Mouse (Mus musculus) myocyte (in vitro differentiated cells): ENCODE measurements around the gene Fads1. TPM values are rescaled to one million over a fixed set of nuclear protein-coding genes. Genes with fewer than 3 reads are reported as not detected.
A peak's percentile ranks its signal among the peaks of the same experiment; 100 is the strongest.

Experiments
- H3K27me3 ChIP-seq: one replicate; pipeline ENCODE4 v1.6.1; 2011; ENCODE audit not compliant: control insufficient read depth, insufficient read depth, insufficient read length
- H3K36me3 ChIP-seq: one replicate; pipeline ENCODE4 v1.6.1; 2011; ENCODE audit not compliant: control insufficient read depth, insufficient read depth
- H3K4me2 ChIP-seq: one replicate; pipeline ENCODE4 v1.6.1; 2011; ENCODE audit warnings: low read depth, control low read depth
- H3K4me3 ChIP-seq: one replicate; pipeline ENCODE4 v1.5.1; 2011; ENCODE audit warnings: mild to moderate bottlenecking, control low read depth, moderate library complexity
- H3K79me2 ChIP-seq: one replicate; pipeline ENCODE4 v1.6.1; 2011; ENCODE audit not compliant: control insufficient read depth, insufficient read depth
- H3ac ChIP-seq: one replicate; pipeline ENCODE4 v1.6.1; 2011; ENCODE audit not compliant: control insufficient read depth, insufficient read length
- CEBPB ChIP-seq: IDR thresholded peaks from 2 replicates; pipeline ENCODE4 v1.6.1; 2011; ENCODE audit warnings: mild to moderate bottlenecking, moderate library complexity; ENCODE audit not compliant: poor library complexity, insufficient read depth, severe bottlenecking
- E2F4 ChIP-seq: IDR thresholded peaks from one replicate; pipeline ENCODE4 v1.6.1; 2011; ENCODE audit warnings: mild to moderate bottlenecking, control low read depth, moderate library complexity; ENCODE audit not compliant: insufficient read depth
- MAX ChIP-seq: IDR thresholded peaks from one replicate; pipeline ENCODE4 v1.6.1; 2011; ENCODE audit warnings: low read depth, mild to moderate bottlenecking, control low read depth
- MYOD1 ChIP-seq, 3 experiments: IDR thresholded peaks; one replicate each; pipeline ENCODE4 v1.6.1; 2011; ENCODE audit warnings: control low read depth in 2 of 3, low read depth in 2 of 3, mild to moderate bottlenecking in 2 of 3, moderate library complexity in 1 of 3; ENCODE audit not compliant: insufficient read length in 2 of 3, control insufficient read depth in 1 of 3
- MYOG ChIP-seq, 3 experiments: IDR thresholded peaks; one replicate each; pipeline ENCODE4 v1.6.1; 2011; ENCODE audit warnings: control low read depth in 2 of 3, low read depth in 2 of 3, mild to moderate bottlenecking in 2 of 3; ENCODE audit not compliant: insufficient read length in 2 of 3, control insufficient read depth in 1 of 3, insufficient read depth in 1 of 3
- POLR2A ChIP-seq: IDR thresholded peaks from one replicate; pipeline ENCODE4 v1.6.1; 2011; ENCODE audit warnings: low read depth, mild to moderate bottlenecking, control low read depth, moderate library complexity; ENCODE audit not compliant: insufficient read length
- POLR2AphosphoS2 ChIP-seq: IDR thresholded peaks from one replicate; pipeline ENCODE4 v1.6.1; 2011; ENCODE audit warnings: low read depth, control low read depth; ENCODE audit not compliant: insufficient read length
- REST ChIP-seq: IDR thresholded peaks from one replicate; pipeline ENCODE4 v1.6.1; 2011; ENCODE audit warnings: mild to moderate bottlenecking, control low read depth, moderate library complexity; ENCODE audit not compliant: insufficient read depth, insufficient read length
- SRF ChIP-seq: IDR thresholded peaks from one replicate; pipeline ENCODE4 v1.6.1; 2011; ENCODE audit warnings: low read depth; ENCODE audit not compliant: control insufficient read depth, insufficient read length
- TCF12 ChIP-seq: IDR thresholded peaks from one replicate; pipeline ENCODE4 v1.6.1; 2011; ENCODE audit warnings: mild to moderate bottlenecking, control low read depth; ENCODE audit not compliant: poor library complexity, insufficient read depth, severe bottlenecking
- TCF3 ChIP-seq: IDR thresholded peaks from one replicate; pipeline ENCODE4 v1.6.1; 2011; ENCODE audit warnings: low read depth, control low read depth; ENCODE audit not compliant: insufficient read length
- USF1 ChIP-seq: IDR thresholded peaks from one replicate; pipeline ENCODE4 v1.6.1; 2011; ENCODE audit warnings: low read depth, mild to moderate bottlenecking, control low read depth, moderate library complexity
- polyA plus RNA-seq: library from polyadenylated mRNA; unstranded; fragments of >200 nt; fragmentation: generic; extraction: Trizol; gene quantifications from one replicate; pipeline ENCODE4 v1.2.1, GENCODE M21; 2012; ENCODE audit warnings: missing spikeins

The Fads1 gene
- polyA plus RNA-seq, 1 experiment, result 120 TPM

GRCm38 (mm10) chr19:10216101-10216500, 33.4 kb downstream of the Fads1 start:
- H3K36me3 ChIP-seq, result no peaks in the 10 kb centered on the region
- no peak overlapping the region for H3K4me3 ChIP-seq
- TF ChIP-seq MYOD1 (IDR thresholded peaks at IDR 0.05; ENCODE audit: control insufficient read depth in 1 of 3, insufficient read length in 2 of 3, low read depth in 2 of 3) (no peak), SRF (no peak), MAX (no peak), POLR2A (no peak), MYOG (IDR thresholded peaks at IDR 0.05; ENCODE audit: control insufficient read depth in 1 of 3, insufficient read depth in 1 of 3, insufficient read length in 2 of 3, low read depth in 2 of 3) (no peak), E2F4 (no peak), TCF3 (no peak), POLR2AphosphoS2 (no peak), CEBPB (no peak), USF1 (no peak), REST (no peak), TCF12 (no peak)

GRCm38 (mm10) chr19:10219108-10219507, 36.4 kb downstream of the Fads1 start:
- H3ac ChIP-seq, result no peak overlapping the region
- H3K4me3 ChIP-seq, result no peak overlapping the region
- TF ChIP-seq CEBPB (no peak), SRF (no peak), E2F4 (no peak), REST (no peak), TCF3 (no peak), POLR2A (no peak), MYOG (IDR thresholded peaks at IDR 0.05; ENCODE audit: control insufficient read depth in 1 of 3, insufficient read depth in 1 of 3, insufficient read length in 2 of 3, low read depth in 2 of 3) (no peak), USF1 (no peak), POLR2AphosphoS2 (no peak), TCF12 (no peak), MAX (no peak), MYOD1 (IDR thresholded peaks at IDR 0.05; ENCODE audit: control insufficient read depth in 1 of 3, insufficient read length in 2 of 3, low read depth in 2 of 3) (no peak)
- H3K79me2 ChIP-seq, result no peaks in the 10 kb centered on the region
- peaks cover 23% of the 10 kb centered on the region for H3K27me3 ChIP-seq
- H3K36me3 ChIP-seq, result no peaks in the 10 kb centered on the region
- H3K4me2 ChIP-seq, result no peak overlapping the region

More at GRCm38 (mm10) chr19:10216101-10216500, 33.4 kb downstream of the Fads1 start:
- Histone ChIP-seq H3K4me2 (no peak overlapping the region), H3K27me3 (peaks cover 21% of the 10 kb centered on the region), H3ac (no peak overlapping the region), H3K79me2 (no peaks in the 10 kb centered on the region)

DNA sequence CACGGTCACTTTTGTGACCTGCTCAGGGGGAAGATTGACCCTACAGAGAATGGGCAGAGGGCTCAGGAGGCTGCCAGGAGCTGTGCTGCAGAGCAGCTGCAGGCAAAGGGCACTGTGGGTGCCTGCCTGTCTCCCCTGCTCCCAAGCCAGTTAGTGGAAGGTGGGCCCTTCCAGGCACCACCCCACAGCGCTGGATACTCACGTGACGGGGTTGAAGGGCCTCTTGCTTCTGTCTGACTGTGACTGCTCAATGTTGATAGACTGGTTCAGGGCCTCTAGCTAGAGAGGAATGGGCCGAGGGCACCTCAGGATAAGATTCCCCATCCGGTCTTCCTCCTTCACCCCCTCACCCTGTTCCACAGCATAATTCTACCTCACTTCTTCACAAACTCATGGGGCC, 36.9 kb downstream of the Fads1 start:
- H3ac ChIP-seq, result no peak overlapping the region
- no peaks in the 10 kb centered on the region for H3K36me3 ChIP-seq
- H3K27me3 ChIP-seq, result peaks cover 28% of the 10 kb centered on the region
- H3K4me3 ChIP-seq, result no peak overlapping the region
- no peak overlapping the region for H3K4me2 ChIP-seq
- TF ChIP-seq SRF (no peak), REST (no peak), E2F4 (no peak), USF1 (no peak), TCF12 (no peak), MYOD1 (IDR thresholded peaks at IDR 0.05; ENCODE audit: control insufficient read depth in 1 of 3, insufficient read length in 2 of 3, low read depth in 2 of 3) (no peak), POLR2A (no peak), CEBPB (no peak), MYOG (IDR thresholded peaks at IDR 0.05; ENCODE audit: control insufficient read depth in 1 of 3, insufficient read depth in 1 of 3, insufficient read length in 2 of 3, low read depth in 2 of 3) (no peak), POLR2AphosphoS2 (no peak), TCF3 (no peak), MAX (no peak)
- H3K79me2 ChIP-seq, result no peaks in the 10 kb centered on the region

DNA sequence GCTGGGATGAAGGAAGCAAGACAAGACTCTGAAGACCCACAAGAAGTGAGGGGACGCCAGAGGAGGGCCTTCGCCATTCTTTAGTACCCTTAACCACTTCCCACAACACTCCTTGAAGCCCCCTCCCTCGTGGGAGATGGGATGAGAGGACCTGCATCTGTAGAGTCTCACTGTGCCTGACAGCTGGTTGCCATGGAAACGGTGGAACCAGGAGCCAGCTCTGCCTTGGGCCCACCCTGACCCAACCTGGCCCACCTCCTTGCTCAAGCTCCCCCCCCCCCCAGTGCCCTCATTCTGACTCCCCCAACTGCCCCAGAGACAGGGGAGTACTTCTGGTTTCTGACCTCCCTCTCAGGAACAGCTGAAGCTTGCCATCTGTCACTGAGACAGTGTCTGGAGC, 38.9 kb downstream of the Fads1 start:
- Histone ChIP-seq H3ac (no peak overlapping the region), H3K36me3 (no peaks in the 10 kb centered on the region), H3K4me3 (no peak overlapping the region), H3K79me2 (no peaks in the 10 kb centered on the region), H3K27me3 (peaks cover 37% of the 10 kb centered on the region), H3K4me2 (no peak overlapping the region)
- peak in 1 of 3 experiments; percentile 48 for TF ChIP-seq MYOG (IDR thresholded peaks at IDR 0.05; ENCODE audit: control insufficient read depth in 1 of 3, insufficient read depth in 1 of 3, insufficient read length in 2 of 3, low read depth in 2 of 3)
- peak in 2 of 3 experiments; percentile 13 to 14 for TF ChIP-seq MYOD1 (IDR thresholded peaks at IDR 0.05; ENCODE audit: control insufficient read depth in 1 of 3, insufficient read length in 2 of 3, low read depth in 2 of 3)
- no peak for TF ChIP-seq E2F4

GRCm38 (mm10) chr19:10222656-10223055, 40.0 kb downstream of the Fads1 start:
- Histone ChIP-seq H3K4me3 (no peak overlapping the region), H3K36me3 (no peaks in the 10 kb centered on the region), H3K27me3 (peaks cover 38% of the 10 kb centered on the region), H3K4me2 (no peak overlapping the region), H3ac (no peak overlapping the region), H3K79me2 (no peaks in the 10 kb centered on the region)
- no peak for TF ChIP-seq REST
- TF ChIP-seq E2F4, result no peak
- no peak for TF ChIP-seq MYOD1 (IDR thresholded peaks at IDR 0.05; ENCODE audit: control insufficient read depth in 1 of 3, insufficient read length in 2 of 3, low read depth in 2 of 3)
- no peak for TF ChIP-seq POLR2A
- TF ChIP-seq USF1, result no peak
- no peak for TF ChIP-seq TCF3
- no peak for TF ChIP-seq MYOG (IDR thresholded peaks at IDR 0.05; ENCODE audit: control insufficient read depth in 1 of 3, insufficient read depth in 1 of 3, insufficient read length in 2 of 3, low read depth in 2 of 3)
- TF ChIP-seq MAX, result no peak
- no peak for TF ChIP-seq POLR2AphosphoS2
- TF ChIP-seq SRF, result no peak
- TF ChIP-seq CEBPB, result no peak
- TF ChIP-seq TCF12, result no peak
